Mouse (Mus musculus) lung, adult 2 months (tissue): ENCODE measurements at regions not wholly inside any gene's neighbourhood (a gene's known extent, or its start where the extent isn't known, plus 50 kb on each side); places are given as distances from the start of the nearest gene placed in this dataset.

Experiments
- CTCF ChIP-seq: fragments of 200-500 bp; IDR thresholded peaks from 2 replicates; pipeline ENCODE4 v1.5.1; 2011; ENCODE audit warnings: mild to moderate bottlenecking, low read length, control low read depth; ENCODE audit not compliant: insufficient read depth
- POLR2A ChIP-seq: fragments of 200-500 bp; IDR thresholded peaks from 2 replicates; pipeline ENCODE4 v1.6.1; 2011; ENCODE audit warnings: low read depth, mild to moderate bottlenecking, control low read depth, low read length, borderline replicate concordance; ENCODE audit errors: extremely low read depth

DNA sequence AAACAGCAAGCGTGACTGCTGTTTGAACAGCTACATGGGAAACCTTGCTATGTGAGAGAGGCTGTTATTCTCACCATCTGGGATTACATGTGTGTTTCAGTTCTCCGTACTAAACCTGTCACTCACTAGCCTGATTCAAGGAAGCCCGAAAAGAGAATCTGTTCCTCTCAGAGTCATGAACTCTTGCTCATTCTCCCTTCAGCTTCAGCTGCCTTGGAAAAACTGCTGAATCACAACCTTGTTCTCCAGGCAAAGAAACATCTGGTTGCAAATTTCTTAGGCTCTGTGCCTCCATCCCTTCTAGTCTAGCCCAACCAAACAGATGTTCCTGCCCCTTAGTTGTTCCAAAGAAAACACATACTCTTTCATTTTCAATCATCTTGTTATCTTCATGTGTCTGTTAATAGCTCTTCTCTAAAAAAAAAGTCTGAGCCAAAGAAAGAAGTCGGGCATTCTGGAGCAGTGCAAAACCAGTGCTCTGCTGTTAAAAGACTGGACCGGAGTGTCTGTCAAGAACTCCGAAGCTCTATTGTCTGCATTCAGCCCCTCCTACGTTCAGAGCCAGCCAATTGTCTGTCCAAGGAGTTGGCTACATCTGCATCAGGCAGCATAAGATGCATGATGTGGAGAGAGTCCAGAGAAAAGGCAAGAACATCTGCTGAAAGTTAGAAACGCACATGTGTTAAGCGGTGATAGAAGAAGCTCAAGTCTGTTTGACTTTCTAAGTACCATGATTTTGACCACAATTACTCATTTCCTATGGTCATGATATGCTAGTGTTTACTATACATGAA is 313.8 kb upstream of the Pkdcc start:
- no peak for TF ChIP-seq CTCF
- no peak for TF ChIP-seq POLR2A
